Mouse (Mus musculus) spleen, adult 18-20 months (tissue): ENCODE results near the gene Slc22a29.
A peak's percentile ranks its signal among the peaks of the same experiment; 100 is the strongest.
"Not testable (repeated sequence)": the region's sequence is repeated elsewhere in the genome, so short reads cannot be mapped to it uniquely, and the experiment has no call there.

Source experiments
- DNase-seq, 2 experiments: peaks; one replicate each; pipeline ENCODE4 v3.0.0; 2022; ENCODE audit warnings: mixed read lengths in 2 of 2

The Slc22a29 gene

DNA sequence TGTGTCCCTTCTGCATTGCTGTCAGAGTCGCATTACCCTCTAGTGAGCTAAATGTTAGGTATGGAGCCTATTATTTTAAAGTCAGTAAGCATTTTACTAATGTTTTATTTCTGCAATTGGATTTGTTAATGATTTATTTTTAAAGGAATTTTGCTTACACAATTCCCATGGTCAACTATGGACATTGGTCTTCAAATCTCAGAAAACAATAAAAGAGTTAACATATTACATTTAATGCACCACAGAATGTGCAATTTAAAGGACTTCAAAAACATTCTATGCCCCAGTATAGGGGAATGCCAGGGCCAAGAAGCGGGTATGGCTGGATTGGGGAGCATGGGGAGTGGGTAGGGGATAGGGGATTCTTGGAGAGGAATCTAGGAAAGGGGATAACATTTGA lies at the start of gene Slc22a29:
TSS of gene Slc22a29 (minus strand) at position 101 of the 400 bp plus-strand sequence.
- no peak for DNase-seq

DNA sequence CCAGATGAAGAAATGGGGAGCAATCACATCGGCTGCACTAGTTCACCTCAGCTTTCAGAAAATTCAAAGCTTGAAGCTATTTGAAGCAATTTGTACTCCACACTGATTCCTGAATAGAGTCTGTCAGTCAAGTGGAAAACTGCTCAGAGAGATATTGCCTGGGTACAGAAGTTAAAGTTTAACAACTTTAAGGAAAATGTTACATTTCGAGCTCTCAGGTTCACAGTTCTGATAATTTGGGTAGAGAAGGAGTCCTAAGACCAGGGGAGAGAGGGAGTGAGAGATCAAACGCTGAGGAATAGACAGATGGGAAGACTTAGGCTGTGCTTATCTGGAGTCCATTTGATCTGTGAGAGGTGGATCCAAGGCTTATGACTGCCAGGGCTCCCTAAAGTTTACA lies 46.6 kb upstream of the Slc22a29 start:
- no peak for DNase-seq

DNA sequence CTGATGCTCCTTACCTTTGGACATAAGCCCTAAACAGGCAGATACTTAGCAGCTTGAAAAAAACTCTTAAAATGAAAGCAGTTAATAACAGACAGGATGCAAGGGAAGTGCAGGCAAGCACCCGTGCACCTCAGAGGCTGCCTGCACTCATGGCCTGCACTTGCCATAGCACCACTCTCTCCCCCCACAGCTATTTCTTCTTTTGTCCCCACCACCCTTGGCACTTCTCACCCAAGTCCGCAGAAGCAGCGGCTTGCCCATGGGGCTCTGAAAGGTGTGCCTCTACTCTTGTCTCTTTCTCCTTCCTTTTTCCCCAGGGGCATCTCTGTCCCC lies 34.0 kb upstream of the Slc22a29 start:
- no peak for DNase-seq

DNA sequence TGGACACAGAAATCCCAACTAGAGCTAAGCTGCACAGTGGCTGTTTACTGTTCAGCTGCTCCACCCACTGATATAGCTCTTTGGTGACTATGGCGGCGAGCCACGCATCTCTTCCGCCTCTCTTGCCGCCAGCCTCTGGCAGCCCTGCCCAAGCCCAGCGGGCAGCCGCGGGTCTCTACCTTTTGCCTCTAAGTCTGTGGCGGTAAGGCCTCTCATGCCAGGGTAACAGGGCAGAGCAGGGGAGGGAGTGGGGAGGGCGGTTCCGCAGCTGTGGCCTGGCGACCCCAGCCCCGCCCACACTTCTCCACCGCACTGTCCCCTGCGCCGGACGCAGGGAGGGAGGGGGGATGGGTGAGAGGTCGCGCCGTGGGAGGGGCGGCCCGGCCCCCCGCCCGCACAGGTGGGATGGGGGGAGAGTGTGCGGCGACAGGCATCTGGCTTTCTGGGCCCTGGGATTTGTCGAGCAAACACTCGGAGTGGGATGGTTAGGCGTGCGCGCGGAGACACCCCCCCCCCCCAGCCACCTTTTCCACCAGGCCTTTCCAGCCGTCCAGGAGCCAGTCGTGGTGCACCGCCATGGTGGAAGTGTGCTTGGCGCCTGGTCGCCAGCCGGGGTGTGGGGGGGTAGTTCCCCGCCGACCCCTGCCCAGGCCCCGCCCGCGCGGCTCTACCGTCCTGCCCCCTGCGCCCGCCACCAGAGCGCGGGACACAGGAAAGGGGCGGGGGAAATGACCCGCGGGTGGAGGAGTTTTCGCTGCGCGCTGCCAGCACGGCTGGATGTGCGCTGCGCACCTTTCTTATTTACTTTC lies 33.4 kb upstream of the Slc22a29 start:
- DNase-seq: peak; percentile 4 to 6

DNA sequence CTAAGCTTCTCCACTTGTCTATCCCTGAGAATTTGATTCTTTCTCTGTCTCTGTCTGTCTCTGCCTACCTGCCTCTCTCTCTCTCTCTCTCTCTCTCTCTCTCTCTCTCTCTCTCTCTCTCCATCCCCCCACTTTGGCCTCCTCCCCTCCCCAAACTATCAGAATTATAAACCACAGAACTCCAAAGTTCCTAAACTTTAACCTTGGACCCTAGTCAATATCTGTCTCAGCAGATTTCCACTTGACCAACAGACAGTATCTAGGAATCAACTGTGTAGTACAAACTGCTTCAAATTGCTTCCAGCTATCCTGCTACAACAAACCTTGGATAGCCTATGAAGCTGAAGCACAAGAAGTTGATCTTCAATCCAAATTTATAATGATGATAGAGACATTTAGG lies 10.2 kb upstream of the Slc22a29 start:
- DNase-seq: no peak

DNA sequence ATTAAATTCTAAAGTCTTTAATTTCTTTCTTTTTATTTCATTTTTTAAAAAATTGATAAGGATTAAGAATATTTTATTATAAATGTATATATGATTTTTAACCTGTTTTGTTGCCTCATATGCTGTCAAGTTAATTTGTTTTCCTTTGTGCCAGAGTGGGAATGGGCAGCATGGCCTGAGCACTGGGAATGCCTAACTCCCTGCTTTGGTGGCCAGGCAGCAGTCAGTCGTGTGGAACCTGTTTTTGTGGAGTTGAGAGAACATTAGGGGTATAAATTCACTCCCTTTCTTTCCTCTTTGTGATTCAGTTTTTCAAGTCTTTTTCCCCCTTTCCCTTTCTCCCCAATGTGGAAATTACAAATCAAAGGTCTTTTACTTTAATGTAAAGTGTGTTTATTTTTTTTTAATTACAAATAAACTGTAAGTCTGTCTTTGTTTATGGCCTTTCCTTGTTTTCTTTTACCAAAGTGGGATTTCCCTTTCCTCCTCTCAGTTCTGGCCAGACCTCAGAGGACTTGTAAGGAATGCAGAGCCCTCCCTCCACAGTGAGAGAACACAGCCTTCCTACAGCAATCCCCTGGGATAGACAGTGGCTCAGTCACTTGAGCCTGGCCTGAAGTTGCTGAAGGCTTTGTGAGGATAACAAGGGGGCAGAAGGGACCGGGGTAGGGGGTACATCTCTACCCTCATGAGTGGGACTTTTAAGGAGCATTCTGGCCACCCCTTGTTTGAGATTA lies 69.7 kb downstream of the Slc22a29 start:
- DNase-seq: no peak

DNA sequence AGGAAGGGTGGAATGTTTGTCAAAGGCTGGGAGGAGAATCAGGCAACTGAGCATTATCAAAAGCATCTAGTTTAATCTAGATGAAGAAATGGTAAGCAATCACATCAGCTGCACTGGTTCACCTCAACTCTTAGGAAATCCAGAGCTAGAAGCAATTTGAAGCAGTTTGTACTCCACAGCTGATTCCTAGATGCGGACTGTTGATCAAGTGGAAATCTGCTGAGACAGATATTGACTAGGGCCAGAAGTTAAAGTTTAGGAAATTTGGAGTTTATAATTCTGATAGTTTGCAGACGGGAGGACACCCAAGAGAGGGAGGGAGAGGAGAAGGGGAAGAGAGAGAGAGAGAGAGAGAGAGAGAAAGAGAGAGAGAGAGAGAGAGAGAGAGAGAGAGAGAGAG lies 76.0 kb downstream of the Slc22a29 start:
- DNase-seq: not testable (repeated sequence)

DNA sequence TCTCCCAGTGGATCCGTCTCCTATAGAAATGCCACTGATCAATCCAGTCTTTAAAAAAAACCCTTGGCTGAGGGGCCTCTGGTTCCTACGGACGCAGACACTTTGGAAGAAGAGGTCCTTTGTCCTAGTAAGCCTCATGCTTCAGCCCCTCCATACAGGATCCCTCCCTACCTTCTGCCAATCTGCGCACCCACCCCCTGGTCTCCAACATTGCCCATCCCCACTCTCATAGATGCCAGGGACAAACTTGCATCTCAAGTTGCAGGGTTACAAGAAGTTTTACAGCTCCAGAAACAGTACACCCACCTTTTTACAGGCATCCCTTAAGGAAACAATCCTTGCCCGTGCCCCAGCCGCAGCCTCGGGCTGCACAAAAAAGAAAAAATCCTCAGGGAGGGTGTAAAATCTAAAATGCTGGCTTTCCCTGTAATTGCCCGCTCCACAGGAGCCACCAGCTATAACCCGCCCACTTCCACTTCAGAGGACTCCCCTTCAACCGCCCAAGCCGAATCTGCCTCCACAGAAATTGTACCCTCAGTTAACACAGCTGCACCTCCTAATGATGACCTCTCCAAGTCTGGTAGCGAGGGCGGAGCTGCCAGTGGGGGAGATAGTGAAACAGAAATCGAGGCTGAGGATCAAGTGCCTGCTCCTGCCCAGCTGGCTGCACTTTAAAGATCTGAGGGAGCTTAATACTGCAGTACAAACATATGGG lies 84.4 kb downstream of the Slc22a29 start:
- not testable (repeated sequence) for DNase-seq

DNA sequence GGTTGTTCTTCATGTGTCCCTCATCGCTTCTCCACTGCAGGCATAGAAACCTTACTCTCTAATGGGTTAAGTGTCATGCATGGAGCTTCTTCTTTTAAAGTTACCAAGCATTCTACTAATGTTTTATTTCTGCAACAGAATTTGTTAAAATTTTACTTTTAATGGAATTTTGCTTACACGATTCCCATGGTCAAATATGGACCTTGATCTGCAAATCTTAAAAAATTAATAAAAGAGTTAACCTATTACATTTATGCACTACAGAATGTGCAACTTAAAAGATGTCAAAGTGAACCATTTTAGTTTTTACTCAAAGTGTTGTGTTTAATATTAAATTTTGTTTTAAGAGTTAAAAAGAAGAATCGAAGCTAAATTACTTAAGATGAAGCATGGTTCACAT lies 86.8 kb downstream of the Slc22a29 start, which contains the start of gene Slc22a28:
TSS of gene Slc22a28 (minus strand) at position 102 of the 400 bp plus-strand sequence.
- not testable (repeated sequence) for DNase-seq
